Mouse (Mus musculus) megakaryocyte, embryonic 14.5 days (primary cell): Measurements from ENCODE around the gene Hmx1. TPM values are rescaled to one million over a fixed set of nuclear protein-coding genes. Genes with fewer than 3 reads are reported as not detected.

Source experiments
- H3K27me3 ChIP-seq: replicated peaks from 2 replicates; pipeline ENCODE3; 2012; ENCODE audit warnings: inconsistent platforms
- H3K36me3 ChIP-seq: replicated peaks from 2 replicates; pipeline ENCODE3; 2012; ENCODE audit warnings: low read length, inconsistent platforms, mixed read lengths
- H3K4me1 ChIP-seq: 2 replicates; pipeline ENCODE4 v1.6.1; 2012; ENCODE audit warnings: inconsistent platforms
- H3K4me3 ChIP-seq: replicated peaks from 2 replicates; pipeline ENCODE3; 2012; ENCODE audit warnings: moderate library complexity, mild to moderate bottlenecking, inconsistent platforms
- H3K9me3 ChIP-seq: 2 replicates; pipeline ENCODE4 v1.6.1; 2012; ENCODE audit warnings: inconsistent platforms
- FLI1 ChIP-seq: IDR thresholded peaks from 2 replicates; pipeline ENCODE4 v1.6.1; 2012; ENCODE audit warnings: low read length, inconsistent platforms, mixed read lengths
- GATA1 ChIP-seq: IDR thresholded peaks from 3 replicates; pipeline ENCODE4 v1.6.1; 2012; ENCODE audit warnings: mixed read lengths, low read length, inconsistent platforms, borderline replicate concordance
- polyA plus RNA-seq: library from polyadenylated mRNA; stranded (reverse); fragments of >175 nt; gene quantifications from 2 replicates; pipeline ENCODE4 v1.2.3, GENCODE M21; 2012; ENCODE audit warnings: low replicate concordance; ENCODE audit not compliant: insufficient read depth

The Hmx1 gene
- polyA plus RNA-seq, 1 experiment, result not detected

- no peak for TF ChIP-seq GATA1
- no peak for TF ChIP-seq FLI1
- Histone ChIP-seq H3K27me3 (peaks cover 100% of the 10 kb centered on the region), H3K36me3 (no peaks in the 10 kb centered on the region), H3K9me3 (peaks cover 21% of the 10 kb centered on the region), H3K4me1 (peaks cover 13% of the 10 kb centered on the region), H3K4me3 (no peak overlapping the region)
Observed at GRCm38 (mm10) chr5:35387834-35388490, 946 bp upstream of the Hmx1 start.

- H3K9me3 ChIP-seq, result peaks cover 21% of the 10 kb centered on the region
- H3K4me1 ChIP-seq, result peaks cover 13% of the 10 kb centered on the region
- H3K36me3 ChIP-seq, result no peaks in the 10 kb centered on the region
- H3K27me3 ChIP-seq, result peaks cover 100% of the 10 kb centered on the region
- no peak overlapping the region for H3K4me3 ChIP-seq
- no peak for TF ChIP-seq GATA1
- TF ChIP-seq FLI1, result no peak
Observed at GRCm38 (mm10) chr5:35389441-35389840, 533 bp downstream of the Hmx1 start.

GRCm38 (mm10) chr5:35389915-35390314 is 1.0 kb downstream of the Hmx1 start:
- peaks cover 21% of the 10 kb centered on the region for H3K9me3 ChIP-seq
- no peaks in the 10 kb centered on the region for H3K36me3 ChIP-seq
- peaks cover 13% of the 10 kb centered on the region for H3K4me1 ChIP-seq
- no peak overlapping the region for H3K4me3 ChIP-seq
- TF ChIP-seq GATA1 (no peak), FLI1 (no peak)
- H3K27me3 ChIP-seq, result peaks cover 100% of the 10 kb centered on the region

GRCm38 (mm10) chr5:35390848-35391655 is 2.1 kb downstream of the Hmx1 start:
- Histone ChIP-seq H3K4me3 (no peak overlapping the region), H3K27me3 (peaks cover 100% of the 10 kb centered on the region), H3K4me1 (peaks cover 19% of the 10 kb centered on the region), H3K9me3 (peaks cover 21% of the 10 kb centered on the region), H3K36me3 (no peaks in the 10 kb centered on the region)
- TF ChIP-seq FLI1 (no peak), GATA1 (no peak)

- Histone ChIP-seq H3K27me3 (peaks cover 96% of the 10 kb centered on the region), H3K36me3 (no peaks in the 10 kb centered on the region), H3K4me3 (peak overlapping the region; percentile 60), H3K4me1 (peaks cover 19% of the 10 kb centered on the region), H3K9me3 (peaks cover 21% of the 10 kb centered on the region)
- no peak for TF ChIP-seq GATA1
- TF ChIP-seq FLI1, result no peak
Observed at GRCm38 (mm10) chr5:35391656-35392333, 2.9 kb downstream of the Hmx1 start.

- Histone ChIP-seq H3K4me1 (peaks cover 22% of the 10 kb centered on the region), H3K27me3 (peaks cover 96% of the 10 kb centered on the region), H3K9me3 (peaks cover 21% of the 10 kb centered on the region), H3K4me3 (no peak overlapping the region), H3K36me3 (no peaks in the 10 kb centered on the region)
- TF ChIP-seq GATA1 (no peak), FLI1 (no peak)
Observed at GRCm38 (mm10) chr5:35392334-35392695, 3.4 kb downstream of the Hmx1 start.

- TF ChIP-seq FLI1, result no peak
- TF ChIP-seq GATA1, result no peak
- Histone ChIP-seq H3K4me3 (peak overlapping the region; percentile 60), H3K9me3 (peaks cover 4% of the 10 kb centered on the region; the same call in 1 of the 2 replicates), H3K27me3 (peaks cover 96% of the 10 kb centered on the region), H3K4me1 (peaks cover 23% of the 10 kb centered on the region), H3K36me3 (no peaks in the 10 kb centered on the region)
Observed at GRCm38 (mm10) chr5:35395566-35396440, 6.9 kb downstream of the Hmx1 start.

- Histone ChIP-seq H3K36me3 (no peaks in the 10 kb centered on the region), H3K4me3 (no peak overlapping the region), H3K27me3 (peaks cover 95% of the 10 kb centered on the region), H3K4me1 (peaks cover 17% of the 10 kb centered on the region), H3K9me3 (peaks cover 2% of the 10 kb centered on the region; the same call in 1 of the 2 replicates)
- TF ChIP-seq GATA1 (no peak), FLI1 (no peak)
Observed at GRCm38 (mm10) chr5:35396976-35397641, 8.2 kb downstream of the Hmx1 start.
